Mouse (Mus musculus) hematopoietic multipotent progenitor cell, adult 10-12 weeks (in vitro differentiated cells): ENCODE data around the gene Slitrk4. TPM values are rescaled to one million over a fixed set of nuclear protein-coding genes. Genes with fewer than 3 reads are reported as not detected.

ENCODE experiments used
- polyA plus RNA-seq: library from polyadenylated mRNA; stranded (reverse); fragments of >175 nt; gene quantifications from 2 replicates; pipeline ENCODE4 v1.2.3, GENCODE M21; 2012; ENCODE audit warnings: low replicate concordance

Gene Slitrk4
- polyA plus RNA-seq, result not detected in 2 replicates

GRCm38 (mm10) chrX:64276290-64277125 is at the start of gene Slitrk4:
TSS of gene Slitrk4 (minus strand) at chrX:64276996.

Other genes starting within 250 kb of the Slitrk4 start
- not detected in 2 replicates for gene Gm6760, start 124.8 kb downstream of the Slitrk4 start, polyA plus RNA-seq
- not detected in 2 replicates for gene 3830417A13Rik, start 103.4 kb downstream of the Slitrk4 start, polyA plus RNA-seq